ENCODE assay signal across 15 mouse cellular contexts in the genomic region with DNA sequence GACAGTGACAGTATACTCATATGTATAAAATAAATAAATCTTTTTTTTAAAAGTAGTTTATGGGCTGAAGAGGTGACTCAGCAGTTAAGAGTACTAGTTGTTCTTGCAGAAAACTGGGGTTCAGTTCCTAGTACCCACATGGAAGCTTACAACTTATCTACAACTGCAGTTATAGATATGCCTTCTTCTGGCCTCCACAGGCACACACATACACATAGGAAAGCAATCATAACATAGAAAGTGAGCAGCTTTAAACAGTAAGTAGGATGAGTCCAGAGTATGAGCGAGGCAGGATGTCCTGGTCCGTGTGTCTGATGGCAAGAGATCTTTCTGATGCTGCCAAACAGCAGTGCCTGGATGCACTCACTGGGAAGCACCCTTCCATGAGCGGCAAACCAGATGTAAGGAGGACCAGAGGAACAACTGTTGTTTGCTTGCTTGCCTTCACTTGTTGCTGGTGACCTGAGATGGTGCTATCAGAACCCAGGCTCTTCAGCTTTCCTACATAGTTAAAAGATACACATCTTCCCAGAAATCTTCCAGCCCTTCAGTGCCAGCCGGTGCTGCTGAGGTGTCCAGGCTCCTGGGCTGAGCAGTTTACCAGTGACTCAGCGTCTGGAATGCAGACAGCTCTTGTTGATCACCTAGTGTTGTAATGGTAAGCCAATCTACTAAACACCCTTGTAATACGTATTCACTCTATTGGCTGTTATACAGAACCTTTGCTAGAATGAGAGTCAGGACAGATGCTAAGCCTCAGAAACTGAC.
DNase-seq lines count a peak whose midpoint lies in the region; ATAC-seq and TF ChIP-seq lines count a peak whose summit lies in the region.
"Had no signal": no experiment of that assay in that cellular context is flagged by ENCODE, and none has a peak within 500 bp of the region (broad histone marks: within the 10 kb centered on the region; RNA-seq: fewer than 3 reads in every experiment).

No protein-coding gene starts in this region.

- DNase-seq in cerebellum, adult 8-10 months: no peak
- DNase-seq in G1E (ENCODE audit: low spot score): no peak
- DNase-seq in forebrain, embryonic 11.5 days (ENCODE audit: low spot score): no peak
- no peak for DNase-seq in embryonic facial prominence, embryonic 10.5 days (ENCODE audit: low spot score)
- no peak for DNase-seq in kidney, adult 2 months
- DNase-seq: gastrocnemius, adult 2 months; kidney, postnatal 25 days; lung, postnatal 10 days had no signal

- TF ChIP-seq CTCF in G1E (IDR thresholded peaks at IDR 0.05; ENCODE audit: low read depth, low read length): no peak
- no peak for TF ChIP-seq CTCF in kidney, adult 2 months (conservative IDR thresholded peaks at IDR 0.05; ENCODE audit: insufficient read depth, insufficient read length, low read depth, low read length)

- 51% methylated on average over 6 of the region's 6 CpGs for WGBS in liver, embryonic 16.5 days (ENCODE audit: insufficient replicate concordance)
- 89% methylated on average over 6 of the region's 6 CpGs for WGBS in forebrain, embryonic 11.5 days
- WGBS in embryonic facial prominence, embryonic 10.5 days: 81% methylated on average over 6 of the region's 6 CpGs
- WGBS in kidney, adult 2 months: 70% methylated on average over 6 of the region's 6 CpGs

- TF ChIP-seq POLR2A in kidney, adult 2 months (IDR thresholded peaks at IDR 0.05; ENCODE audit: low read depth, low read length): no peak

- peak; percentile 32; the same call in 1 of the 2 replicates for ATAC-seq in cerebellum, adult (ENCODE audit: insufficient number of reproducible peaks, low FRiP score, low TSS enrichment)
- ATAC-seq in G1E (ENCODE audit: extremely low read depth, insufficient number of reproducible peaks, low FRiP score, poor library complexity, severe bottlenecking): peak; percentile 52
- peak; percentile 53 for ATAC-seq in erythroblast, adult 5-6 weeks (replicated peaks; ENCODE audit: low FRiP score, poor library complexity, severe bottlenecking)
- ATAC-seq in liver, embryonic 16.5 days (ENCODE audit: low read depth): peak; percentile 83
- no peak for ATAC-seq in forebrain, embryonic 11.5 days (replicated peaks; ENCODE audit: low FRiP score)
- ATAC-seq: forebrain, embryonic 13.5 days had no signal

- H3K4me1 ChIP-seq in G1E (ENCODE audit: insufficient read depth, low read depth, low read length): peaks cover 62% of the 10 kb centered on the region
- H3K4me1 ChIP-seq in liver, embryonic 16.5 days (ENCODE audit: control insufficient read depth, low read depth, low read length): peaks cover 23% of the 10 kb centered on the region
- H3K4me1 ChIP-seq in forebrain, embryonic 11.5 days (replicated peaks; ENCODE audit: control insufficient read depth, insufficient read depth, low read length): no peaks in the 10 kb centered on the region
- H3K4me1 ChIP-seq in embryonic facial prominence, embryonic 10.5 days: no peaks in the 10 kb centered on the region
- no peaks in the 10 kb centered on the region for H3K4me1 ChIP-seq in kidney, adult 2 months (ENCODE audit: control insufficient read depth, insufficient read depth, low read length)
- H3K4me1 ChIP-seq: embryonic facial prominence, embryonic 12.5 days; forebrain, embryonic 13.5 days; limb, embryonic 12.5 days; neural tube, embryonic 12.5 days had no signal

- 0 out of 2 replicates have a peak overlapping the region, but pooled peaks have one; percentile 29 for H3K9ac ChIP-seq in liver, embryonic 16.5 days (ENCODE audit: low read depth, low read length)
- no peak overlapping the region for H3K9ac ChIP-seq in forebrain, embryonic 11.5 days (ENCODE audit: low read length)
- H3K9ac ChIP-seq: embryonic facial prominence, embryonic 12.5 days; forebrain, embryonic 13.5 days; limb, embryonic 12.5 days; neural tube, embryonic 12.5 days had no signal

- peaks cover 16% of the 10 kb centered on the region for H3K36me3 ChIP-seq in G1E (replicated peaks)
- H3K36me3 ChIP-seq in liver, embryonic 16.5 days (ENCODE audit: control insufficient read depth, insufficient read depth): peaks cover 18% of the 10 kb centered on the region
- H3K36me3 ChIP-seq in forebrain, embryonic 11.5 days (ENCODE audit: control insufficient read depth, insufficient read depth, low read length): no peaks in the 10 kb centered on the region; the same call in 1 of the 2 replicates
- peaks cover 20% of the 10 kb centered on the region for H3K36me3 ChIP-seq in embryonic facial prominence, embryonic 10.5 days (replicated peaks)
- H3K36me3 ChIP-seq in kidney, adult 2 months (ENCODE audit: control insufficient read depth, insufficient read depth, low read length): peaks cover 2% of the 10 kb centered on the region

- H3K4me3 ChIP-seq in G1E (ENCODE audit: low read depth, low read length): peak overlapping the region; percentile 17; the same call in 1 of the 2 replicates
- no peak overlapping the region for H3K4me3 ChIP-seq in liver, embryonic 16.5 days (ENCODE audit: low read depth, low read length)
- no peak overlapping the region for H3K4me3 ChIP-seq in forebrain, embryonic 11.5 days (ENCODE audit: low read depth, low read length)
- no peak overlapping the region for H3K4me3 ChIP-seq in embryonic facial prominence, embryonic 10.5 days
- H3K4me3 ChIP-seq in kidney, adult 2 months (ENCODE audit: insufficient read depth, low read depth, low read length): no peak overlapping the region
- H3K4me3 ChIP-seq: embryonic facial prominence, embryonic 12.5 days; forebrain, embryonic 13.5 days; gastrocnemius, adult 2 months; limb, embryonic 12.5 days; neural tube, embryonic 12.5 days had no signal

- H3K27ac ChIP-seq in liver, embryonic 16.5 days (ENCODE audit: low read length): peak overlapping the region; percentile 88
- H3K27ac ChIP-seq in forebrain, embryonic 11.5 days (ENCODE audit: low read depth, low read length): no peak overlapping the region
- H3K27ac ChIP-seq in embryonic facial prominence, embryonic 10.5 days (replicated peaks): no peak overlapping the region
- H3K27ac ChIP-seq in kidney, adult 2 months (ENCODE audit: insufficient read depth, low read depth, low read length): no peak overlapping the region
- H3K27ac ChIP-seq: embryonic facial prominence, embryonic 12.5 days; forebrain, embryonic 13.5 days; gastrocnemius, adult 2 months; limb, embryonic 12.5 days; neural tube, embryonic 12.5 days had no signal

- H3K27me3 ChIP-seq in G1E (ENCODE audit: insufficient read depth, low read length): no peaks in the 10 kb centered on the region
- H3K27me3 ChIP-seq in liver, embryonic 16.5 days (ENCODE audit: control insufficient read depth, insufficient read depth, low read depth, low read length): no peaks in the 10 kb centered on the region
- H3K27me3 ChIP-seq in forebrain, embryonic 11.5 days (ENCODE audit: control insufficient read depth, insufficient read depth, low read length): no peaks in the 10 kb centered on the region
- H3K27me3 ChIP-seq in embryonic facial prominence, embryonic 10.5 days (replicated peaks; ENCODE audit: low read depth, poor library complexity, severe bottlenecking): no peaks in the 10 kb centered on the region
- no peaks in the 10 kb centered on the region for H3K27me3 ChIP-seq in kidney, adult 2 months (replicated peaks; ENCODE audit: control insufficient read depth, insufficient read depth, low read length)
- H3K27me3 ChIP-seq: embryonic facial prominence, embryonic 12.5 days; forebrain, embryonic 13.5 days; limb, embryonic 12.5 days; neural tube, embryonic 12.5 days had no signal

- H3K4me2 ChIP-seq in liver, embryonic 16.5 days (ENCODE audit: low read depth, low read length): peak overlapping the region; percentile 41
- no peak overlapping the region for H3K4me2 ChIP-seq in forebrain, embryonic 11.5 days (ENCODE audit: low read depth, low read length, severe bottlenecking)
- H3K4me2 ChIP-seq: embryonic facial prominence, embryonic 12.5 days; forebrain, embryonic 13.5 days; limb, embryonic 12.5 days; neural tube, embryonic 12.5 days had no signal

- H3K9me3 ChIP-seq in G1E (replicated peaks): peaks cover 3% of the 10 kb centered on the region
- no peaks in the 10 kb centered on the region for H3K9me3 ChIP-seq in liver, embryonic 16.5 days (replicated peaks; ENCODE audit: control insufficient read depth, low read length)
- no peaks in the 10 kb centered on the region for H3K9me3 ChIP-seq in forebrain, embryonic 11.5 days (ENCODE audit: control insufficient read depth, low read length)
- no peaks in the 10 kb centered on the region for H3K9me3 ChIP-seq in embryonic facial prominence, embryonic 10.5 days
- H3K9me3 ChIP-seq: embryonic facial prominence, embryonic 12.5 days; forebrain, embryonic 13.5 days; limb, embryonic 12.5 days; neural tube, embryonic 12.5 days had no signal
